Mouse (Mus musculus) thymus, postnatal 14 days (tissue): ENCODE data around the gene Ckap5.
"Not testable (repeated sequence)": the region's sequence is repeated elsewhere in the genome, so short reads cannot be mapped to it uniquely, and the experiment has no call there.

Experiments used
- DNase-seq: peaks from one replicate; pipeline ENCODE4 v3.0.0; 2021

Gene Ckap5

DNA sequence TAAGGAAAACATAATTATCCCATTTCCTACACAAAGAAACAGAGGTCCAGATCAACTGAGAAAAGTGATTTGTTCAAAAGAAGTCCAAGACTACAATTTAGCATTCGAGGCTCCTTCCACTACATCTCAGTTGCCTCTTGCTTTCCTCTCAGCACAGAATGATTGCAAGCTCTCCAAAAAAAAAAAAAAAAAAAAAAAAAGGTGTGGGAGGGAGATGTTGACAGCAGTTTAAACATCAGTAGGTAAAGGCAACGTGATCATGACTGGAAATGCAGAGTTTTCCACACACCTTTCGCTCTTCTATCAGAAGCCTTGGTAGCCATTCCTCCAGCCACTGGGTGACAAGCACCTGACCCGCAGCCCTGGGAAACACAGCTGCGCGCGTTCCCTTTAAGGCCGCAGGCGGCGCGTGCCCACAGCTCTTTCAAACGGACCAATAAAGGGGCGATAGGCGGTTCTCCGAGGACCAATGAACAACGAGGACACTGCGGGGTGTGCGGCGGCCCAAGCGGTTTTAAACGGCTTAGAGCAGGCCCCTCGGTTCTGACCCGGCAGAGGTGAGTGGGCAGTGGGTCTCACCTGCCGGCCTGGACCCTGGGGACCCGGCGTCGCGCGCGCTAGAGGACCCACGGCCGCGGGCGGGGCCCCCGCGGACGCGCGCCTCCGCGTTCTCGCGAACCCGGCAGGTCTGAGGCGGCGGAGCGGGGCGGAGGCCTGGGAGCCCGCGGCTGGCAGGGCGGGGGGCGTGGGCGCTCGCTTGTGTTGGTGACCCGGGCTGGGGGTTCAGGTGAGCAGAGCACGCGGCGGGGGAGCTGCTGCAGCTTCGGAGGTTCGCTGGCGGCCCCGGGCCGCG lies at the start of gene Ckap5:
Gene Ckap5, plus strand, starts transcription at position 469 of the 853 bp plus-strand sequence.
- peak; percentile 91 for DNase-seq

DNA sequence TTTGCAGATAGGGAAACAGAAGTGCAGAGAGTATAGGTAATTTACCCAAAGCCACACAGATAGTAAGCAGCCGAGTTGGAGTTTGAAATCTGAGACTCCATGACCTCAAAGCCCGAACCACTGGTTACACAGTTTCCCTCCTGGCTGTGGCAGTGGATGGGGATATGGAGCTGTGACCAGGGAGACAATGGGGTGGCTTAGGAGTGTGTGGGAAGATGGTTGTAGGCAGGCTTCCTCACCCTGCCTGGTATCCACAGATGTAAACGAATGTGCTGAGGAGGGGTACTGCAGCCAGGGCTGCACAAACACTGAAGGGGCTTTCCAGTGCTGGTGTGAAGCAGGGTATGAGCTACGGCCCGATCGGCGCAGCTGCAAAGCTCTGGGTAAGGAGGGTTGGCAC lies 49.7 kb upstream of the Ckap5 start:
- no peak for DNase-seq

DNA sequence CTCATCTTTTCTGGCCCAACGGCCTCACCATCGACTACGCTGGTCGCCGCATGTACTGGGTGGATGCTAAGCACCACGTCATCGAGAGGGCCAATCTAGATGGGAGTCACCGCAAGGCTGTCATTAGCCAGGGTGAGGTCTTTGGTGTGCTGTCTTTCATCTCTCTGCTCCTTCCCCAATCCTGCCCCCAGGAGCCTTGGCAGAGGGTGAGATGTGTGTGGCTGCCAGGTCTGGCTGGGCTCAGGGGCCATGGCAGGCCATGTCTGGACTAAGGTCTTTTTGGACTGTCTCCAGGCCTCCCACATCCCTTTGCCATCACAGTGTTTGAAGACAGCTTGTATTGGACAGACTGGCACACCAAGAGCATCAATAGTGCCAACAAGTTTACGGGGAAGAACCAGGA lies 46.2 kb upstream of the Ckap5 start:
- no peak for DNase-seq

DNA sequence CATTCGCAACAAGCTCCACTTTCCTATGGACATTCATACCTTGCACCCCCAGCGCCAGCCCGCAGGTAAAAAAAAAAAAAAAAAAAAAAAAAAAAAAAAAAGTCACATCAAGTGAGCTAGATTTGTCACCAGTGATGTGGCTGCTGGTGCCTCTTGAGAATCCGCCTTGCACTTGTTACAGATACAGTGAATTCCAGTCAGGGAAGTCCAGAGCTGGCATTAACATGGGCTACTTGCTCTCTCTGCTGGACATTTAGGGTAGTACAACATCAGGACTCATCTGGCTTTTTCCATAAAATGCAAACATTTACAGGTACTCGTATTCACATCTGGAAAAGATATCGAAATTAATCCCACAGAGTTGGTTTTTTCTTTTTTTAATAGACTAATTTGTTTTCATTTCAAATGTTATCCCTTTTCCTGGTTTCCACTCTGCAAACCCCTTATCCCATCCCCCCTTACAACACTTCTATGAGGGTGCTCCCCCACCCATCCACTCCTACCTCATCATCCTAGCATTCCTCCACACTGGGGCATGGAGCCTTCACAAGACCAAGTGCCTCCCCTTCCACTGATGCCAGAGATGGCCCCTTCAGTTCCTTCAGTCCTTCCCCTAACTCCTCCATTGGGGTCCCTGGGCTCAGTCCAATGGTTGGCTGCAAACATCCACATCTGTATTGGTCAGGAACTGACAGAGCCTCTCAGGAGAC lies 45.6 kb upstream of the Ckap5 start:
- DNase-seq, result peak; percentile 40

DNA sequence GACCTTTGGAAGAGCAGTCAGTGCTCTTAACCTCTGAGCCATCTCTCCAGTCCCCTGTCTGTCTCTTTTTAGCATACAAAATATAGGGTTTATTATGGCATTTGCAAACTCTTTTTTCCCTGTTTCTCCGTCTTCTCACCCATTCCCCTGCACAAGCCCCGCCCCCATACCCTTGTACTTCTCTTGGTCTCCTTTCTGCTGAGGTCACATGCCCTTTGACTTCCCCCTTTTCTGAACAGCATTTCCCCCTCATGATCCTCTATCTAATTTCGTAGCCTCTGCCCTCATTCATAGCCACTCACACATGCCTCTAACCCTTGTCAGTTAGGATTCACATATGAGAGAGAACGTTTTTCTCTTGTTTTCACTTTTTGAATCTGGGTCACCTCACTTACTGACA lies 41.9 kb upstream of the Ckap5 start:
- no peak for DNase-seq

DNA sequence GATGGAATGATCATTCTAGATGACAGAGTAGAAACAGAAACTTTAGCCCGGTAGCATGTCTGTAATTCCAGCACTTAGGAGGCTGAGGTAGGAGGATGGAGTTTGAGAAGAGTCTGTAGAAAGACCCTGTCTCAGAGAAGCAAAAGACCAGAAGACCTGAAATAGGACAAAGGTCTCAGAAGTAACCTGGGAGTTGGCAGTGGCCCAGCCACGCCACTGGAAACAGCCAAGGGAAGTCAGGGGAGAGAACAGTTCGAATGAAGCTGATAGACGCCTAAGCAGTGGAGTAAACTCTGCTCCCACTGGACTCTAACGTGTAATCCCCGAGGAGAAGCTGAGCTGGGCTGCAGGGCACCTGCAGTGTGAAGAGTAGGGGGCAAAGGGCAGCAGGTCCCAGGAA lies 41.3 kb upstream of the Ckap5 start:
- no peak for DNase-seq

DNA sequence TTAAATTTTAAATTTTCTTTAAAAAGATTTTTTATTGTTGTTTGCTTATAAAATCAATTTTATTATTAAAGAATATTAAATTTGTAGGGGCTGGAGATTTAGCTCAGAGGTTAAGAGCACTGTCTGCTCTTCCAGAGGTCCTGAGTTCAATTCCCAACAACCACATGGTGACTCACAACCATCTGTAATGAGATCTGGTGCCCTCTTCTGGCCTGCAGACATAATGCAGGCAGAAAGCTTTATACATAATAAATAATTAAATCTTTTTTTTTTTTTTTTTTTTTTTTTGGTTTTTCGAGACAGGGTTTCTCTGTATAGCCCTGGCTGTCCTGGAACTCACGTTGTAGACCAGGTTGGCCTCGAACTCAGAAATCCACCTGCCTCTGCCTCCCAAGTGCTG lies 39.3 kb upstream of the Ckap5 start:
- DNase-seq, result peak; percentile 40

DNA sequence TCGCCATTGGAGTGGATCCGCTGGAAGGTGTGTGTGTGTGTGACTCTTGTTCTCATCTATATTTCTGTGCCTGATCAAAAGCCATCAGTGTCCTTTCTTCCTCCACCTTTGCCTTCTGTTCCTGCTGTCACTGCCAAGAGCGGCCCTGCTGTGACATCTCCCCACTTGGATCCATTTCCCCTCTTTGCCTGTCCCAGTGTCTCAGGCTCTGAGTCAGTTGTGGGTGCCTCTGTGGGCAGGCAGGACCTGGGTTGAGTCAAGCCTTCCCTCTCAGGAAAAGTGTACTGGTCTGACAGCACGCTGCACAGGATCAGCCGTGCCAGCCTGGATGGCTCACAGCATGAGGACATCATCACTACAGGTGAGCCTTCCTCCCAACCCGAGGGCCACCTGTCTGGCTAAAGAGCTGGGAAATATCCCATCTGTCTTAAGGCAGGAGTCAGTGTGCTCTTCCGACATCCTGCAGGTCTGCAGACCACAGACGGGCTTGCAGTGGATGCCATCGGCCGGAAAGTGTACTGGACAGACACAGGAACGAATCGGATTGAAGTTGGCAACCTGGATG lies 34.4 kb upstream of the Ckap5 start:
- DNase-seq, result no peak

DNA sequence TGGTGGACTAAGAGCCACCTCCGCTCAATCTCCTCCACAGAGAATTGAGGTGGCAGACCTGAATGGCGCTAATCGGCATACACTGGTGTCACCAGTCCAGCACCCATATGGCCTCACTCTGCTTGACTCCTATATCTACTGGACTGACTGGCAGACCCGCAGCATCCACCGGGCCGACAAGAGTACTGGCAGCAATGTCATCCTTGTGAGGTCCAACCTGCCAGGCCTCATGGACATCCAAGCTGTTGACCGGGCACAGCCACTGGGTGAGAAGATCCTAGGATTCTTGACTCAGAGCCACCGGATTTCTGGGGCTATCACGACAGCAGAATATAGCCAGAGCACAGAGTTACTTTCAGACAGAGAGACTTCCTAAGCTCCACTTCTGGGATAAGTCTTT lies 32.6 kb upstream of the Ckap5 start:
- no peak for DNase-seq

DNA sequence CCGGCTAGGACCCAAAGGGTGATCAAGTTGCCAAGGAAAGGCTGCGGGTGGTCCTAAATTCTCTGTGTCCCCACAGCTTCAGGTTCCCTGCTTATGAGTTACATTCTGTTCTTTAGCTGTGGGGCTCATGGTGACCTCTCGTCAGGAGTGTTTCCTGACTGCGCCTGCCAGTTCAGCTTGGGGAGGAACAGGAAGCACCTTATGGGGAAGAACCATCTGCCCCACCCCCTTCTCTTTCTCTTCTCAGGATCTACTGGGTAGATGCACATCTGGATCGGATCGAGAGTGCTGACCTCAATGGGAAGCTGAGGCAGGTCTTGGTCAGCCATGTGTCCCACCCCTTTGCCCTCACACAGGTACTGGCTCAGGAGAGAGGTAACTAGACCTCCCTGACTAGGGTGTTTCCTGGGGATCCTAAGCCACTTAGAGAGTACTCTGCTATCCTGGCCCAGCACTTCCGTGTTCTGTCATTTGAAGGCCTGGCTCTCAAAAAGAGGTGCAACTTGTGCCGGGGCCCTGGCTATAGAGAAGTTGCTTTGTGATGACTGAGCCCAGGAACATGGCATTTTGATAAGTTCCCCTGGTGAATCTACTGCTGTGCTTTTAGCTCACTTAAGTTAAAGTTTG lies 28.4 kb upstream of the Ckap5 start:
- peak; percentile 24 for DNase-seq

DNA sequence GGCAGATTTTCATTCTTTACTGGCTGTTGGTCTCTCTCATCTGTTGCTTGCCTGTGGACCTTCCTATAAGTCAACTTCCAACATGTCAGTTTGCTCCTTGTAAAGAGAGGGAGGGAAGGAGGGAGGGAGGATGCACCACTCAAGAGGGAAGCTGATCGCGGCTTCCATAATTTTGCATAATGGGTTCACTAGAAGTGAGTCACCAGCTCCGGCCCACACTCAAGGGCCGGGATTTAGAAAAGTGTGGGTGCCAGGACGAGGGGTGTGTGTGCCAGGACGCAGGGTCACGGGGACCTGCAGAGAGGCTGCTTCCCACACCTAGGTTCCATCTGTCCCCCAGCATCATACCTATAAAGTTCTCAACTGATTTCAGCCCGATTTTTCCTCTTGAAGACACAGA lies 18.5 kb upstream of the Ckap5 start:
- no peak for DNase-seq

DNA sequence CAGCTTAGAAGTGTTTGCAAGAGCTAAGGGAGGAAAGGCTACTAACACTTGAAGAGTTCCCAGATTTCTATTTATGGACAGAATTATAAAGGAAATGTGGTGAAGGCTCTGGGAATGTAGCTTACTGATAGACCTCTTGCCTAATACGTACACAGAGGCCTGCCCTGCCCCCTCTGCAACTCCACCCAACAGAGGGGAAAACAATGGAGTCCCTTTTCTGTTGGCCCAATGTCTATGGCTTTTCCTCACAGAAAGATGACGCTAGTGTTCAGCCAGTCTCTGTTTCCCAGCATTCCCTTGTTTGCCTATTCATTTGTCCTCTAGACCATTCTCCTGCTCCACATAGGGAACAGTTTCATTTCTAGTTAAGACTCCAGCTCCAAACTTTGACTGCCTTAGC lies 9.4 kb upstream of the Ckap5 start:
- DNase-seq, result no peak

DNA sequence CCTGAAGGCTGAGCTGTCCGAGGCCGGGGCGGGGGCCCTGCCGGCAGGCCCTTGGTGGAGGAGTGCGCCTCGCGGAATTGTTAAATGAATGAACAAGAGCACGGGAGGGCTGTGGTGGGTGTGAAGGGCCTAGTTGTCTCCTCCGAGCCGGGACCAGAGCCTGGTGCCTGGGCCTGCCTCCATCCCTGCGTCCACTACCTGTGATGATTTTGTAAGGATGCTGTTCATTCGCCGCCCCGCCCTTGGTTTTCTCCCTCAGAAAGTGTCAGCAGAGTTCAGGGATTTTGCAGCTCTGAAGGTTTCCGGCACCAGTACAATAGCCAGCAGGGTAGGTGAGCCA lies 555 bp downstream of the Ckap5 start:
- no peak for DNase-seq

DNA sequence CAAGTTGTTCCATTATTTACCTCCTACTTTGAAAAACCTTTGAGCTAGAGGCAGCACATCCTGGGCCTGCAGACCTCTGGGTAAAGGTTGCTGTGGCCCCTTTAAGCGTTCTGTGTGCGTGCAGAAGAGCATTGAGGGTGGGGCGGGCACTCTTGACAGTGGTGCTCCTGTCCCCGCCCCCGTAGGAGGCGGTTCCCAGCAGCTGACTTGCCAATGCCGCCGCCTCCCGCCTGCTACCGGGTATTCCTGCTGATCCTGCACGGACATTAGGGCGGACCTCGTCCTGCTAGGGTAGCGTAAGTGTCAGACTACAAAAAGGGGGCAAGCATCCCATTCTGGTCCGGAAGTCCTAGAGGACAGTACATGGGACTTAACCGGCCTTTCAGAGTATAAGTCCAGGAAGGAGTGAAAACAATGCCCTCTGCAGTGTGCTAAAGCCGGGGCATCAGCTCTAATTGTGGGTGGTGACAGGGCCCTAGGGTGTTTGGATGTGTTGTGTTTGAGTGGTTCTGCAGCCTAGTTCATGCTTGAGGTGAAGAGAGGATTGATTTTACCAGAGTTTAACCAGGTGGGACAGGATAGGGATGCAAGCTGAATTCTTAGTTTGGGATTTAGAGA lies 11.1 kb downstream of the Ckap5 start:
- DNase-seq, result peak; percentile 86

DNA sequence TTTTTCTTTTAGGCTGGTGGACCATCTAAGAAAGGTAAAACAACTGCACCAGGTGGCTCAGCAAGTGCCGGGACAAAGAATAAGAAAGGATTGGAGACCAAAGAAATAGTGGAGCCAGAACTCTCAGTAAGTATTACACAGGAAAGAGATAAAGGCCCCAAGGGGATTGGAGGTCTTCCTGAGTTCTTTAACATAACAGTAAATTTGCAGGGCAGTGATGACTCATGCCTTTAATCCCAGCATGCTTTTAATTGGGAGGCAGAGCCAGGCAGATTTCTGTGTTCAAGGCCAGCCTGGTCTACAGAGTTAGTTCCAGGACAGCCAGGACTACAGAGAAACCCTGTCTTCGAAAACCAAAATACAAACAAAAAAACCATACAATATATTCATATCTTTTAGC lies 41.6 kb downstream of the Ckap5 start:
- no peak for DNase-seq

DNA sequence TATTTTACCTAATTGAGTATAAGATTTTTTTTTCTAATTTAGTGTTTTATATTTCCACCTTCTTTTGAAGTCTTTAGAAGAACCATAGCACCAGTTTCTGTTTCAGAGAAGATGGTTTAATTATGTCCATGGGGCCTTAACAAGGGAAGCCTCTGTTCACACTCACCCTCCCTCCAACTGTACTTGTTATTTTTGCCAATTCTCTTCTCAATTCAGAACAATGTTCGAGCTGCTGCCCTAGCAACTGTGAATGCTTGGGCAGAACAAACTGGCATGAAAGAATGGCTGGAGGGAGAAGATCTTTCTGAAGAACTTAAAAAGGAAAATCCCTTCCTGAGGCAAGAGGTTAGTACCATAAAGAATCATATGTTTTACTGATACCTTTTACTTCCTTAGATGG lies 54.3 kb downstream of the Ckap5 start:
- no peak for DNase-seq

DNA sequence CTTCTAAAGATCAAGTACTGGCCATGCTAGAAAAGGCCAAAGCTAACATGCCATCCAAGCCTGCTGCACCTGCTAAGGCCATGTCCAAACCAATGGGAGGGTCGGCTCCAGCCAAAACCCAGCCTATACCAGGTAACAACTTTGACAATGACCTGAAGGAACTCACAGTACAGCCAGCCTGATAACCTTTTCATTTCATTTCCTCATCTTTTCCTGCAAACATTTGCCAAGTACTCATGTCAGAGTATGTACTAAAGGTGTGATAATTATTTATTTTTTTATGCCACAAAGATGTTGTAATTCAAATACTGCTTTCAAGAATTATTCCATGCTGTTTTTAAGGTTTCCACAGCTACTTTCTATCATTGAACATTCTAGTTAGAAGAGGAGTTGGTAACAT lies 59.7 kb downstream of the Ckap5 start:
- no peak for DNase-seq

DNA sequence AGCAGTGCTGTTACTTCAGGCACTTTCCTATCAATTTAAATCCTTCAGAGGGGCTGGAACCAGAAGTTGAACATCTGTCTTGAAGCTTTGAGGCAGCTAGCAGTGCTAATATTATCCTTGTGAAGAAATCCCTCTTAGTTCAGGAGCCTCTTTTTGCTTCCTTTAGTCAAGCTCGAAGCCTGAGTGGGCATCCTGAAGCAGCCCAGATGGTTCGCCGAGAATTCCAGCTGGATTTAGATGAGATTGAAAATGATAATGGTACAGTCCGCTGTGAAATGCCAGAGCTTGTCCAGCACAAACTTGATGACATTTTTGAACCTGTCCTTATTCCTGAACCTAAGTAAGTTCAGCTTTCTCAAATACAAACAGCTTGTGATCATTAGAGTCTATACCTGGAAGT lies 73.9 kb downstream of the Ckap5 start:
- DNase-seq, result no peak

DNA sequence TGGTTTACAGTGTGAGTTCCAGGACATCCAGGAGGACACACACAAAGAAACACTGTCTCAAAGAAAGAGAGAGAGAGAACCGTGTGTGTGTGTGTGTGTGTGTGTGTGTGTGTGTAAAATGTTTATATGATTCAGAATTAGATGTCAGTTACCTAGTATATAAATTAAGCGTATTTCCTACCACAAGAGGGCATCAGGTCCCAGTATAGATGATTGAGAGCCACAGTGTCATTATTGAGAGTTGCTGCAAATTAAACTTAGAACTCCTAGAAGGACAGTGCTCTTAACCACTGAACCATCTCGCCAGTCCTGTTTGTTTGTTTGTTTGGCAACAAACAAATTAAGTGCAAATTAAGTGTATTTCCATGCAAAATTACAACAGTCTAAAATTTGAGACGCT lies 75.8 kb downstream of the Ckap5 start:
- peak; percentile 25 for DNase-seq

DNA sequence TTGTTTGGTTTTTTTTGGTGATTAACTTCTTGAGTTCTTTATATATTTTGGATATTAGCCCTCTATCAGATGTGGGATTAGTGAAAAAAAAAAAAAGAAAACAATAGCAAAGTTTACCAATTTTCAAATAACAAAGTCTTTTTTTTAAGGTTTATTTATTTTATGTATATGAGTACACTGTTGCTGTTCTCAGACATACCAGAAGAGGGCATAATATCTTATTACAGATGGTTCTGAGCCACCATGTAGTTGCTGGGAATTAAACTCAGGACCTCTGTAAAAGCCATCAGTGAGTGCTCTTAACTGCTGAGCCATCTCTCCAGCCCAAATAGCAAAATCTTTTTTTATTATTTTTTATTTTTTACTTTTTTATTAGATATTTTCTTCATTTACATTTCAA lies 82.8 kb downstream of the Ckap5 start:
- DNase-seq, result not testable (repeated sequence)

DNA sequence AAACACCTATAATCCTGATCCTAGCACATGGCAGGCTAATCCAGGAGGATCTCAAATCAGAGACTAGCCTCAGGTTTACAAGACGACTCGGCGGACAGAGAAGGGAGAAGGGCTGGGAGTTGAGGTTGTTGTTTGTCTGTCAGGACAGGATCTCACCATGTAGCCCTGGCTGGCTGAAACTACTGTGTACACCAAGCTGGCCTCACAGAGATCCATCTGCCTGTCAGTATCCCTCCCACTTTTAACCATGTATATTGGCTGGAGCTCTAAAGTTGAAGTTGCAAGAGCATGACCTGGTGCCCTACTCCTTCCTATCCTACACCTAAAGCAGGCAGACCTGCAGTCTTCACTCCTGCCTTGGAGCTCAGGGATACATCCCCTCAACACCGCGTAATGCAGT lies 95.8 kb downstream of the Ckap5 start:
- DNase-seq, result no peak

DNA sequence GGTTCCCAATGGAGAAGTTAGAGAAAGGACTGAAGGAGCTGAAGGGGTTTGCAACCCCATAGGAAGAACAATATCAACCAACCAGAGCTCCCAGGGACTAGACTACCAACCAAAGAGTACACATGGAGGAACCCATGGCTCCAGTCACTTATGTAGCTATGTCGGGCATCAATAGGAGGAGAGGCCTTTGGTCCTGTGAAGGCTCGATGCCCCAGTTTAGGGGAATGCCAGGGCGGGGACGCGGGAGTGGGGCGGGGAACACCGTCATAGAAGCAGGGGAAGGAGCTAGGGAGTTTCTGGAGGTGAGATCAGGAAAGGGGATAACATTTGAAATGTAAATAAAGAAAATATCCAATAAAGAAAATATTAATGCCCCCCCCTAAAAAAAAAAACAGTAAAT lies 96.8 kb downstream of the Ckap5 start:
- not testable (repeated sequence) for DNase-seq

DNA sequence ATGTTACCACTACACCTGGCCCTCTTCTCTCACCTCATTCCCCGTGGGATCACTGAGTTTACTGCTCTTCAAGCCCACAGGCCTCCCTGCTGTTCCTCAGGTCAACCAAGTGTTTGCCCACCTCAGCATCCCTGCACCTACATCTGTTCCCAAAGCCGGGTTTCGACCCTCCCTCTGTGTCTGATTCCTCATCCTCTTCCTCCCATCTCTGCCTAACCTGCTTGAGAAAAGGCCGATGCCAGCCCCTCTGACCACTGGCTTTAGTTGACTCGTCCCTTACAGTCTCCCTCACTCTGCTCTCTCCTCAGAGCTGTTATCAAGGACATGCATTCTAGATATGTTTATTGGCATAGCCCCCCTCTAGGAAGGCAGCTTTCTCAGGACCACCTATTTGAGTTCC lies 100.9 kb downstream of the Ckap5 start:
- DNase-seq, result no peak
